Mouse (Mus musculus) testis, adult 2 months (tissue): Measurements from ENCODE around the gene Chrm3.

Experiments
- CTCF ChIP-seq: fragments of 200-500 bp; IDR thresholded peaks from 2 replicates; pipeline ENCODE4 v1.5.1; 2012; ENCODE audit warnings: low read depth, mild to moderate bottlenecking, inconsistent platforms, low read length, moderate library complexity; ENCODE audit not compliant: control insufficient read depth, insufficient read depth, insufficient replicate concordance
- POLR2A ChIP-seq: fragments of 200-500 bp; IDR thresholded peaks from 2 replicates; pipeline ENCODE4 v1.6.1; 2012; ENCODE audit warnings: low read depth, mild to moderate bottlenecking, inconsistent platforms, low read length, moderate library complexity; ENCODE audit not compliant: control insufficient read depth

GRCm38 (mm10) chr13:10068927-10069580, 291.6 kb downstream of the Chrm3 start:
- TF ChIP-seq CTCF (no peak), POLR2A (no peak)
